Comparison of ENCODE assay signal across 15 mouse cellular contexts in the genomic region with DNA sequence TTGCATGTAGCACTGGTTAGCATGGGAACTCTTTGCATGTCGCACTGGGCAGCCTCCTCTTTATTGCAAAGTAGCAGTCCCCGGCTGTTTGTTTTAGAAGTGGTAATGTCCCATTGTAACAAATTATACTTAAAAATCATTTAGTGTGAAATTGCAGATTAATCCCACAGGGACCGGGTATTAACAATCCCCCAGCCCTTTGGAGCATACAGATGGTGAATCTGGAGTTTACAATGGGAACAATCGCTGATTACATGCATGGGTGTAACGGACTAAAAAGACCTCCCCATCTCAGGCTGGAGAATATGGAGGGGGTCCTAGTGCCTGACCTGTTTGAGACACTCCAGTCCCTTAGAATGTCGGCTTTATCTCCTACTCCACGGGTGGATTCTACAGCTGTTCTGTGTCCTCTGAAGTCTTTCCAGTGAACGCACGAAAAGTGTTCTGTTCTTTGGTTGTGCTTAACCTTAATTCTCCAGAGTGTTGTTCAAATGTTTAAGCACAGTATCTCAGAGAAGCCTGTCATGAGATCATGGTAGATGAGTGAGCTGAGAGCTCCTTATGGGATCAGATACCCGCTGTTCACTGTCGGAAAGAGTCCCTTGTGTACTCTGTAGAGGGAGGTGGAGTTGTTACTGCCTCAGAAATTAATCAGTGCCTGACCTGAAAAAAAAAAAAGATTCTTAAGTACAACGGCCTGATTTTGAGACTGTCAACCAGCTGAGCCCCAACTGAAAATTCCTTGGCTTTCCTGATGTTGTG. TPM values are rescaled to one million over a fixed set of nuclear protein-coding genes. Genes with fewer than 3 reads are reported as not detected.
DNase-seq lines count a peak whose midpoint lies in the region; ATAC-seq lines count a peak whose summit lies in the region.
"Had no signal": no experiment of that assay in that cellular context is flagged by ENCODE, and none has a peak within 500 bp of the region (broad histone marks: within the 10 kb centered on the region; RNA-seq: fewer than 3 reads in every experiment).

No protein-coding gene starts in this region.

- peak; percentile 46 for DNase-seq in hindbrain, embryonic 11.5 days (ENCODE audit: low spot score)
- DNase-seq in retina, embryonic 14.5 days (ENCODE audit: low spot score), result peak; percentile 77
- no peak for DNase-seq in right cerebral cortex, postnatal 10 days (ENCODE audit: low spot score in 2 of 2)
- DNase-seq: cerebellum, adult 11-12 months; kidney, adult 9 months; liver, embryonic 13.5 days; lung, postnatal 10 days; spleen, adult 18-20 months; thymus, postnatal 14 days had no signal

- WGBS in forebrain, embryonic 12.5 days, result 24% methylated on average over 12 of the region's 12 CpGs
- 33% methylated on average over 12 of the region's 12 CpGs for WGBS in hindbrain, embryonic 11.5 days
- WGBS in midbrain, embryonic 12.5 days, result 23% methylated on average over 12 of the region's 12 CpGs
- WGBS in intestine, embryonic 16.5 days, result 50% methylated on average over 12 of the region's 12 CpGs

- ATAC-seq in forebrain, embryonic 12.5 days (ENCODE audit: low FRiP score), result peak; percentile 39; the same call in 1 of the 2 replicates
- ATAC-seq in hindbrain, embryonic 11.5 days (ENCODE audit: low FRiP score), result peak; percentile 57; the same call in 1 of the 2 replicates
- peak; percentile 66; the same call in 1 of the 2 replicates for ATAC-seq in midbrain, embryonic 12.5 days (ENCODE audit: low FRiP score, low read depth)
- no peak for ATAC-seq in frontal cortex, adult (ENCODE audit: low TSS enrichment)
- no peak for ATAC-seq in intestine, embryonic 16.5 days

- H3K27ac ChIP-seq in forebrain, embryonic 12.5 days, result peak overlapping the region; percentile 46; the same call in 1 of the 2 replicates
- no peak overlapping the region for H3K27ac ChIP-seq in hindbrain, embryonic 11.5 days (ENCODE audit: low read depth, low read length)
- H3K27ac ChIP-seq in midbrain, embryonic 12.5 days (replicated peaks), result peak overlapping the region; percentile 49; the same call in 1 of the 2 replicates
- no peak overlapping the region for H3K27ac ChIP-seq in intestine, embryonic 16.5 days (ENCODE audit: low read length)
- H3K27ac ChIP-seq: layer of hippocampus, adult 2 months; liver, embryonic 13.5 days had no signal

- H3K4me3 ChIP-seq in forebrain, embryonic 12.5 days (replicated peaks), result no peak overlapping the region
- no peak overlapping the region for H3K4me3 ChIP-seq in hindbrain, embryonic 11.5 days (ENCODE audit: low read depth, low read length)
- no peak overlapping the region for H3K4me3 ChIP-seq in midbrain, embryonic 12.5 days
- H3K4me3 ChIP-seq in intestine, embryonic 16.5 days (ENCODE audit: low read length), result no peak overlapping the region
- H3K4me3 ChIP-seq: layer of hippocampus, adult 2 months; liver, embryonic 13.5 days had no signal

- H3K4me2 ChIP-seq in forebrain, embryonic 12.5 days, result peak overlapping the region; percentile 27
- no peak overlapping the region for H3K4me2 ChIP-seq in hindbrain, embryonic 11.5 days (replicated peaks; ENCODE audit: low read depth, low read length)
- peak overlapping the region; percentile 26 for H3K4me2 ChIP-seq in midbrain, embryonic 12.5 days (replicated peaks)
- H3K4me2 ChIP-seq in intestine, embryonic 16.5 days (ENCODE audit: low read depth, low read length), result no peak overlapping the region
- H3K4me2 ChIP-seq: liver, embryonic 13.5 days had no signal

- H3K9ac ChIP-seq in forebrain, embryonic 12.5 days, result no peak overlapping the region
- H3K9ac ChIP-seq in hindbrain, embryonic 11.5 days (ENCODE audit: low read depth, low read length), result no peak overlapping the region
- no peak overlapping the region for H3K9ac ChIP-seq in midbrain, embryonic 12.5 days (replicated peaks)
- H3K9ac ChIP-seq in intestine, embryonic 16.5 days (ENCODE audit: low read depth, low read length), result no peak overlapping the region
- H3K9ac ChIP-seq: liver, embryonic 13.5 days had no signal

- H3K27me3 ChIP-seq in forebrain, embryonic 12.5 days, result peaks cover 87% of the 10 kb centered on the region
- peaks cover 58% of the 10 kb centered on the region for H3K27me3 ChIP-seq in hindbrain, embryonic 11.5 days (ENCODE audit: control insufficient read depth, insufficient read depth, low read length)
- peaks cover 81% of the 10 kb centered on the region for H3K27me3 ChIP-seq in midbrain, embryonic 12.5 days
- peaks cover 30% of the 10 kb centered on the region for H3K27me3 ChIP-seq in intestine, embryonic 16.5 days (replicated peaks; ENCODE audit: control insufficient read depth, insufficient read depth, low read length)

- H3K4me1 ChIP-seq in forebrain, embryonic 12.5 days, result peaks cover 45% of the 10 kb centered on the region
- H3K4me1 ChIP-seq in hindbrain, embryonic 11.5 days (replicated peaks; ENCODE audit: control insufficient read depth, insufficient read depth, low read length), result peaks cover 8% of the 10 kb centered on the region
- peaks cover 36% of the 10 kb centered on the region for H3K4me1 ChIP-seq in midbrain, embryonic 12.5 days
- H3K4me1 ChIP-seq in intestine, embryonic 16.5 days (ENCODE audit: control insufficient read depth, insufficient read depth, low read length), result no peaks in the 10 kb centered on the region
- H3K4me1 ChIP-seq: liver, embryonic 13.5 days had no signal

- no peaks in the 10 kb centered on the region for H3K36me3 ChIP-seq in forebrain, embryonic 12.5 days (replicated peaks)
- H3K36me3 ChIP-seq in hindbrain, embryonic 11.5 days (ENCODE audit: control insufficient read depth, insufficient read depth, low read length), result no peaks in the 10 kb centered on the region
- H3K36me3 ChIP-seq in midbrain, embryonic 12.5 days, result no peaks in the 10 kb centered on the region
- no peaks in the 10 kb centered on the region for H3K36me3 ChIP-seq in intestine, embryonic 16.5 days (ENCODE audit: control insufficient read depth, insufficient read depth, low read length)
- H3K36me3 ChIP-seq: liver, embryonic 13.5 days had no signal

- H3K9me3 ChIP-seq in forebrain, embryonic 12.5 days, result no peaks in the 10 kb centered on the region
- H3K9me3 ChIP-seq in hindbrain, embryonic 11.5 days (ENCODE audit: control insufficient read depth, low read length), result no peaks in the 10 kb centered on the region
- H3K9me3 ChIP-seq in midbrain, embryonic 12.5 days, result no peaks in the 10 kb centered on the region
- H3K9me3 ChIP-seq in intestine, embryonic 16.5 days (ENCODE audit: control insufficient read depth, low read length), result no peaks in the 10 kb centered on the region
- H3K9me3 ChIP-seq: liver, embryonic 13.5 days had no signal

RNA-seq across cellular contexts. Expression of a gene that starts 6.0 kb away (rescaled TPM):
- 0.41 and 0.82 TPM in 2 replicates for polyA plus RNA-seq in forebrain, embryonic 12.5 days (2016; fragmentation: Nextera tagmentation; extraction: Ambion mirVana)
- 3.0 and 3.4 TPM in 2 replicates for polyA plus RNA-seq in hindbrain, embryonic 11.5 days (2014; fragmentation: Nextera tagmentation; extraction: Ambion mirVana)
- polyA plus RNA-seq in midbrain, embryonic 12.5 days (2016; fragmentation: Nextera tagmentation; extraction: Ambion mirVana), result 11.0 and 12.4 TPM in 2 replicates
- not detected in 2 replicates for polyA plus RNA-seq in intestine, embryonic 16.5 days (2015; fragmentation: Nextera tagmentation; extraction: Ambion mirVana)
- polyA plus RNA-seq: heart, embryonic 14.5 days; liver, embryonic 13.5 days had no signal

RNA-seq across cellular contexts. Expression of a gene that starts 9.4 kb away (rescaled TPM):
- polyA plus RNA-seq in forebrain, embryonic 12.5 days (2016; fragmentation: Nextera tagmentation; extraction: Ambion mirVana), result 1.00 and 1.0 TPM in 2 replicates
- polyA plus RNA-seq in hindbrain, embryonic 11.5 days (2014; fragmentation: Nextera tagmentation; extraction: Ambion mirVana), result 0.59 and 0.96 TPM in 2 replicates
- 0.40 and 0.68 TPM in 2 replicates for polyA plus RNA-seq in midbrain, embryonic 12.5 days (2016; fragmentation: Nextera tagmentation; extraction: Ambion mirVana)
- 5.1 and 5.9 TPM in 2 replicates for polyA plus RNA-seq in intestine, embryonic 16.5 days (2015; fragmentation: Nextera tagmentation; extraction: Ambion mirVana)

Comparison
In these comparisons a context has a peak if more than half of its experiments do, and no peak if none do; other contexts are left out.
1. ATAC-seq: peak in forebrain, embryonic 12.5 days (single experiment), hindbrain, embryonic 11.5 days (single experiment) and midbrain, embryonic 12.5 days (single experiment); none in frontal cortex, adult (single experiment) and intestine, embryonic 16.5 days (single experiment).
2. H3K27ac ChIP-seq: peak in forebrain, embryonic 12.5 days (single experiment) and midbrain, embryonic 12.5 days (single experiment); none in hindbrain, embryonic 11.5 days (single experiment) and intestine, embryonic 16.5 days (single experiment).
3. H3K4me2 ChIP-seq: peak in forebrain, embryonic 12.5 days (single experiment) and midbrain, embryonic 12.5 days (single experiment); none in hindbrain, embryonic 11.5 days (single experiment) and intestine, embryonic 16.5 days (single experiment).
4. DNase-seq: peak in hindbrain, embryonic 11.5 days (single experiment) and retina, embryonic 14.5 days (single experiment); none in right cerebral cortex, postnatal 10 days (0 of 2).